Mouse (Mus musculus) 3134 (cell line): ENCODE results near the gene Ccm2.
A peak's percentile ranks its signal among the peaks of the same experiment; 100 is the strongest.

Source experiments
- DNase-seq: peaks from one replicate; pipeline ENCODE4 v3.0.0-alpha.2; 2011; ENCODE audit warnings: low spot score; ENCODE audit not compliant: insufficient read length; ENCODE audit errors: extremely low read depth

The Ccm2 gene

GRCm38 (mm10) chr11:6601649-6602480 is 55.2 kb downstream of the Ccm2 start:
- DNase-seq: no peak

- DNase-seq: no peak
These were observed 56.0 kb downstream of the Ccm2 start for GRCm38 (mm10) chr11:6602662-6603061.

GRCm38 (mm10) chr11:6603224-6603623 is 56.5 kb downstream of the Ccm2 start:
- no peak for DNase-seq

GRCm38 (mm10) chr11:6603887-6604603 is 57.4 kb downstream of the Ccm2 start:
- no peak for DNase-seq

- no peak for DNase-seq
These were observed 57.9 kb downstream of the Ccm2 start for GRCm38 (mm10) chr11:6604604-6604936.

- DNase-seq: no peak
These were observed 58.4 kb downstream of the Ccm2 start for GRCm38 (mm10) chr11:6605021-6605481.

- DNase-seq: no peak
These were observed 59.1 kb downstream of the Ccm2 start, which contains the start of gene Nacad for GRCm38 (mm10) chr11:6605491-6606399. Gene Nacad, minus strand, starts transcription at chr11:6606053.

GRCm38 (mm10) chr11:6615250-6616205 is 68.8 kb downstream of the Ccm2 start:
- no peak for DNase-seq

GRCm38 (mm10) chr11:6623704-6624103 is 77.0 kb downstream of the Ccm2 start:
- DNase-seq: no peak

GRCm38 (mm10) chr11:6624619-6625382 is 78.1 kb downstream of the Ccm2 start:
- DNase-seq: no peak

GRCm38 (mm10) chr11:6625478-6626387 is 79.0 kb downstream of the Ccm2 start, which contains the start of gene Tbrg4:
Gene Tbrg4, minus strand, starts transcription at chr11:6626067.
- DNase-seq: peak; percentile 96

- no peak for DNase-seq
These were observed 79.7 kb downstream of the Ccm2 start for GRCm38 (mm10) chr11:6626388-6626772.

- DNase-seq: no peak
These were observed 81.0 kb downstream of the Ccm2 start for GRCm38 (mm10) chr11:6627731-6628130.

- DNase-seq: peak; percentile 43
These were observed 81.9 kb downstream of the Ccm2 start for GRCm38 (mm10) chr11:6628568-6628967.

GRCm38 (mm10) chr11:6629655-6630054 is 83.0 kb downstream of the Ccm2 start:
- DNase-seq: no peak

GRCm38 (mm10) chr11:6636150-6636549 is 89.5 kb downstream of the Ccm2 start:
- peak; percentile 32 for DNase-seq

- no peak for DNase-seq
These were observed 91.8 kb downstream of the Ccm2 start, which contains the start of gene Wap for GRCm38 (mm10) chr11:6638537-6638936. Gene Wap, minus strand, starts transcription at chr11:6638637.

GRCm38 (mm10) chr11:6639072-6639471 is 92.4 kb downstream of the Ccm2 start:
- DNase-seq: no peak
